Mouse (Mus musculus): ENCODE measurements at regions not wholly inside any gene's neighbourhood (a gene's known extent, or its start where the extent isn't known, plus 50 kb on each side); places are given as distances from the start of the nearest gene placed in this dataset.

- H3K4me1 ChIP-seq (replicated peaks) = peaks cover 21% of the 10 kb centered on the region
- WGBS = 35% methylated on average over 1 of the region's 1 CpGs
- no peaks in the 10 kb centered on the region for H3K9me3 ChIP-seq
- no peak overlapping the region for H3K4me3 ChIP-seq
- DNase-seq (ENCODE audit: low spot score) = no peak
- no peaks in the 10 kb centered on the region for H3K27me3 ChIP-seq (ENCODE audit: insufficient read depth, poor library complexity, severe bottlenecking)
- no peaks in the 10 kb centered on the region for H3K36me3 ChIP-seq
- H3K27ac ChIP-seq = peak overlapping the region; percentile 62; the same call in 1 of the 2 replicates
Observed at GRCm38 (mm10) chr12:48223298-48223697, 1159.2 kb upstream of the Foxg1 start.

GRCm38 (mm10) chr12:48221976-48222800, 1160.3 kb upstream of the Foxg1 start:
- Histone ChIP-seq H3K4me3 (no peak overlapping the region), H3K9me3 (no peaks in the 10 kb centered on the region), H3K27me3 (ENCODE audit: insufficient read depth, poor library complexity, severe bottlenecking) (no peaks in the 10 kb centered on the region), H3K4me1 (replicated peaks) (peaks cover 21% of the 10 kb centered on the region), H3K36me3 (no peaks in the 10 kb centered on the region), H3K27ac (peak overlapping the region; percentile 67)
- WGBS = 50% methylated on average over 3 of the region's 3 CpGs
- DNase-seq (ENCODE audit: low spot score) = peak; percentile 24

- Histone ChIP-seq H3K4me1 (replicated peaks) (no peaks in the 10 kb centered on the region), H3K9me3 (no peaks in the 10 kb centered on the region), H3K36me3 (no peaks in the 10 kb centered on the region), H3K4me3 (no peak overlapping the region), H3K27ac (no peak overlapping the region), H3K27me3 (ENCODE audit: insufficient read depth, poor library complexity, severe bottlenecking) (no peaks in the 10 kb centered on the region)
- 55% methylated on average over 1 of the region's 1 CpGs for WGBS
- no peak for DNase-seq (ENCODE audit: low spot score)
Observed at GRCm38 (mm10) chr12:48181831-48182230, 1200.6 kb upstream of the Foxg1 start.

- 82% methylated on average over 6 of the region's 6 CpGs for WGBS
- no peaks in the 10 kb centered on the region for H3K36me3 ChIP-seq
- H3K4me3 ChIP-seq = no peak overlapping the region
- no peak for DNase-seq (ENCODE audit: low spot score)
- H3K27ac ChIP-seq = no peak overlapping the region
- H3K4me1 ChIP-seq (replicated peaks) = no peaks in the 10 kb centered on the region
- no peaks in the 10 kb centered on the region for H3K27me3 ChIP-seq (ENCODE audit: insufficient read depth, poor library complexity, severe bottlenecking)
- no peaks in the 10 kb centered on the region for H3K9me3 ChIP-seq
Observed at GRCm38 (mm10) chr12:48173926-48174601, 1208.4 kb upstream of the Foxg1 start.

- H3K4me3 ChIP-seq = no peak overlapping the region
- H3K36me3 ChIP-seq = no peaks in the 10 kb centered on the region
- no peaks in the 10 kb centered on the region for H3K9me3 ChIP-seq
- no peaks in the 10 kb centered on the region for H3K4me1 ChIP-seq (replicated peaks)
- H3K27ac ChIP-seq = no peak overlapping the region
- no peaks in the 10 kb centered on the region for H3K27me3 ChIP-seq (ENCODE audit: insufficient read depth, poor library complexity, severe bottlenecking)
- DNase-seq (ENCODE audit: low spot score) = no peak
Observed at GRCm38 (mm10) chr12:48146117-48146516, 1236.3 kb upstream of the Foxg1 start.

- WGBS = 87% methylated on average over 4 of the region's 4 CpGs
- Histone ChIP-seq H3K9me3 (no peaks in the 10 kb centered on the region), H3K4me3 (no peak overlapping the region), H3K27ac (no peak overlapping the region), H3K36me3 (no peaks in the 10 kb centered on the region), H3K4me1 (replicated peaks) (no peaks in the 10 kb centered on the region), H3K27me3 (ENCODE audit: insufficient read depth, poor library complexity, severe bottlenecking) (no peaks in the 10 kb centered on the region)
- DNase-seq (ENCODE audit: low spot score) = no peak
Observed at GRCm38 (mm10) chr12:48122996-48123395, 1259.5 kb upstream of the Foxg1 start.

- WGBS = 78% methylated on average over 3 of the region's 3 CpGs
- no peak for DNase-seq (ENCODE audit: low spot score)
Observed at GRCm38 (mm10) chr12:48099727-48100126, 1281.0 kb upstream of the Nova1 start.

GRCm38 (mm10) chr12:48086988-48087387, 1268.3 kb upstream of the Nova1 start:
- Histone ChIP-seq H3K27ac (no peak overlapping the region), H3K36me3 (no peaks in the 10 kb centered on the region), H3K27me3 (ENCODE audit: insufficient read depth, poor library complexity, severe bottlenecking) (no peaks in the 10 kb centered on the region), H3K4me3 (no peak overlapping the region), H3K9me3 (no peaks in the 10 kb centered on the region), H3K4me1 (replicated peaks) (no peaks in the 10 kb centered on the region)
- DNase-seq (ENCODE audit: low spot score) = no peak
- WGBS = 91% methylated on average over 5 of the region's 5 CpGs

More at GRCm38 (mm10) chr12:48099727-48100126, 1281.0 kb upstream of the Nova1 start:
- H3K4me3 ChIP-seq = no peak overlapping the region
- no peaks in the 10 kb centered on the region for H3K36me3 ChIP-seq
- 0 out of 2 replicates have a peak, but pooled peaks cover 3% of the 10 kb centered on the region for H3K9me3 ChIP-seq
- no peaks in the 10 kb centered on the region for H3K4me1 ChIP-seq (replicated peaks)
- H3K27me3 ChIP-seq (ENCODE audit: insufficient read depth, poor library complexity, severe bottlenecking) = no peaks in the 10 kb centered on the region
- no peak overlapping the region for H3K27ac ChIP-seq

GRCm38 (mm10) chr12:48083377-48083776, 1264.6 kb upstream of the Nova1 start:
- Histone ChIP-seq H3K4me3 (no peak overlapping the region), H3K36me3 (no peaks in the 10 kb centered on the region), H3K27me3 (ENCODE audit: insufficient read depth, poor library complexity, severe bottlenecking) (no peaks in the 10 kb centered on the region), H3K4me1 (replicated peaks) (no peaks in the 10 kb centered on the region), H3K9me3 (no peaks in the 10 kb centered on the region), H3K27ac (no peak overlapping the region)
- 86% methylated on average over 3 of the region's 3 CpGs for WGBS
- no peak for DNase-seq (ENCODE audit: low spot score)

- no peaks in the 10 kb centered on the region for H3K36me3 ChIP-seq
- H3K9me3 ChIP-seq = no peaks in the 10 kb centered on the region
- H3K4me3 ChIP-seq = no peak overlapping the region
- no peak overlapping the region for H3K27ac ChIP-seq
- H3K27me3 ChIP-seq (ENCODE audit: insufficient read depth, poor library complexity, severe bottlenecking) = no peaks in the 10 kb centered on the region
- DNase-seq (ENCODE audit: low spot score) = no peak
- no peaks in the 10 kb centered on the region for H3K4me1 ChIP-seq (replicated peaks)
- WGBS = 92% methylated on average over 2 of the region's 2 CpGs
Observed at GRCm38 (mm10) chr12:48062620-48062942, 1243.9 kb upstream of the Nova1 start.

- Histone ChIP-seq H3K9me3 (no peaks in the 10 kb centered on the region), H3K36me3 (no peaks in the 10 kb centered on the region), H3K27ac (no peak overlapping the region), H3K4me3 (no peak overlapping the region), H3K4me1 (replicated peaks) (no peaks in the 10 kb centered on the region), H3K27me3 (ENCODE audit: insufficient read depth, poor library complexity, severe bottlenecking) (no peaks in the 10 kb centered on the region)
- WGBS = 88% methylated on average over 8 of the region's 8 CpGs
- no peak for DNase-seq (ENCODE audit: low spot score)
Observed at GRCm38 (mm10) chr12:48061898-48062619, 1243.3 kb upstream of the Nova1 start.

GRCm38 (mm10) chr12:48020416-48020815, 1201.7 kb upstream of the Nova1 start:
- Histone ChIP-seq H3K4me1 (replicated peaks) (no peaks in the 10 kb centered on the region), H3K27me3 (ENCODE audit: insufficient read depth, poor library complexity, severe bottlenecking) (no peaks in the 10 kb centered on the region), H3K9me3 (no peaks in the 10 kb centered on the region), H3K36me3 (no peaks in the 10 kb centered on the region), H3K27ac (no peak overlapping the region), H3K4me3 (no peak overlapping the region)
- DNase-seq (ENCODE audit: low spot score) = no peak

GRCm38 (mm10) chr12:47975868-47976267, 1157.1 kb upstream of the Nova1 start:
- Histone ChIP-seq H3K36me3 (no peaks in the 10 kb centered on the region), H3K27ac (no peak overlapping the region), H3K4me3 (no peak overlapping the region), H3K4me1 (replicated peaks) (no peaks in the 10 kb centered on the region), H3K27me3 (ENCODE audit: insufficient read depth, poor library complexity, severe bottlenecking) (no peaks in the 10 kb centered on the region), H3K9me3 (no peaks in the 10 kb centered on the region)
- DNase-seq (ENCODE audit: low spot score) = no peak

Data from hindbrain, embryonic 10.5 days (tissue).